Mouse (Mus musculus): ENCODE data around the gene Gm20388.
"Not testable (repeated sequence)": the region's sequence is repeated elsewhere in the genome, so short reads cannot be mapped to it uniquely, and the experiment has no call there.

The Gm20388 gene

GRCm38 (mm10) chr8:121126694-121127093, 1216.1 kb downstream of the Gm20388 start:
- DNase-seq (ENCODE audit: low spot score): no peak

- no peak for DNase-seq (ENCODE audit: low spot score)
Observed at GRCm38 (mm10) chr8:121127291-121127701, 1216.7 kb downstream of the Gm20388 start.

DNA sequence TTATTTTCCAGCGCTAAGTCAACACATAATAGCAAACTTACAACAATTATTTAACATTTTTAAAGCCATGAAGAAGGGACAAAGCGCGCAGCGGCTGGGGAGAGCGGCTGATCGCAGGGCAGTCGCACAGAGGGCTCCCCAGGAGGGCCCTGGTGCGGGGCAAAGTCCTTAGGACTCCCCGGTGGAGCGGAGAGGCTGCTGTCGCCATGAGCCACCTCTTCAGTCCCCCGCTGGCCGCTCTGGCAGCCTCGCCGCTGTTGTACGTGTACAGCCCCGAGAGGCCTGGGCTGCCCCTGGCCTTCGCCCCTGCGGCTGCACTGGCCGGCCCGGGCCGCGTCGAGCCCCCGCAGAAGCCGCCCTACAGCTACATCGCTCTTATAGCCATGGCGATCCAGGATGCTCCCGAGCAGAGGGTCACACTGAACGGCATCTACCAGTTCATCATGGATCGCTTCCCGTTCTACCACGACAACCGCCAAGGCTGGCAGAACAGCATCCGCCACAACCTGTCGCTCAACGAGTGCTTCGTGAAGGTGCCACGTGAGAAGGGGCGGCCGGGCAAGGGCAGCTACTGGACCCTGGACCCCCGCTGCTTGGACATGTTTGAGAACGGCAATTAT, 1217.2 kb downstream of the Gm20388 start, which contains the start of gene Foxl1:
TSS of gene Foxl1 (plus strand) at position 185 of the 620 bp plus-strand sequence.
- DNase-seq (ENCODE audit: low spot score): no peak

DNA sequence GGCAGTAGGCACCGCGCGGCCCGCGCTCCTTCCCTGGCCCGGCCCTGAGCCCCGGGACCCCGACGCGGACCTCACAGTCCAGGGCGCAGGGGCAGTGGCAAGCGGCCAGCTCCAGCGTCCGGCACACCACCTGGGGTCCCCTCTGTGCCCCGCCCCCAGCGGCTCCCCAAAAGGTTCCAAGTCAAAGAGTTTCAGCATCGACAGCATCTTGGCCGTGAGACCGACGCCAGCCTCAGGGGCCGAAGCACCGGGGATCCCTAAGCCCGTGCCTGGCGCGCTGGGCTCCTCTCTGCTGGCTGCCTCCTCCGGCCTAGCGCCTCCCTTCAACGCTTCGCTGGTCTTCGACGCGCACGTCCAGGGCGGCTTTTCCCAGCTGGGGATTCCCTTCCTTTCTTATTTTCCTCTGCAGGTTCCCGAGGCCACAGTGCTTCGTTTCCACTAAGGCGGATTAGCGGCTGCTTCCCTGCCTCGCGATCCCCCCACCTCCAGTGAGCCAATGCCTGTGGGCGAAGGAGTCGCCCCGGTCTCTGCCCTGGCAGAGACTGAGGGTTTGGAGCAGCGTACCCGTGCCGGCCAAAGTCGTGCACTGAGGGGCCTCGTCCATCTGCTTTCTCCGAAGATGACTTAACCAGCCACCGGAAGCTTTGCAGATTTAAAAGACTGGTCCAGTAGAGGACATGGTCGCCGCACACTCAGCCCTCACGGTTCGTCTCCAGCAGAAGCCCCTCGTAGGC, 1218.1 kb downstream of the Gm20388 start:
- no peak for DNase-seq (ENCODE audit: low spot score)

- DNase-seq (ENCODE audit: low spot score): no peak
Observed at GRCm38 (mm10) chr8:121129265-121129940, 1218.8 kb downstream of the Gm20388 start.

GRCm38 (mm10) chr8:121130522-121130921, 1219.9 kb downstream of the Gm20388 start:
- no peak for DNase-seq (ENCODE audit: low spot score)

DNA sequence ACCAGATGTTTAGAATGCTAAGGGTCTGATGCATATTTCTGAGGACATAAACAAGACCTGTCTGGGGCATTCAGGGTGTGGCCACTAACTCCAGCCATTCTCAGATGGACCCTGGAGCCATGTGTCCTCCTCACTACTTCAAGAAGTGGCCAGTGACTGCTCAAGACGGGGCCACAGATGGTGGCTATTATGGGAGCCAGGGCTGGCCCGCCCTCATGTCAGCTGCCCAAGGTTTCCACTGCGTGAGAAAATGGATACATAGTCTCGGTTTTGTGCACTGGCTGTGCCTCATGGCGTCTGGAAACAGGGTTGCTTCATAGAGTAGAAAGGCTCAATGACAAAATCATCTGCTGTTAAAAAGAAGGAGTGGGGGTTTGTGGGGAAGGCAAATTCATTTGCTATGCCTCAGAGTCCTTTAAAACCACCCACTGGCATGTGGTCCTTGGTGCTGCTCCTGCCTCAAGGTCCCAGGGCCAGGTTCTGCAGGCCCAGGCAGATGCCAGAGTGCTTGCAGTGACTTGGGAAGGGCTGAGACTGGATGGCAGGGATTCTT, 1222.4 kb downstream of the Gm20388 start:
- no peak for DNase-seq (ENCODE audit: low spot score)

DNA sequence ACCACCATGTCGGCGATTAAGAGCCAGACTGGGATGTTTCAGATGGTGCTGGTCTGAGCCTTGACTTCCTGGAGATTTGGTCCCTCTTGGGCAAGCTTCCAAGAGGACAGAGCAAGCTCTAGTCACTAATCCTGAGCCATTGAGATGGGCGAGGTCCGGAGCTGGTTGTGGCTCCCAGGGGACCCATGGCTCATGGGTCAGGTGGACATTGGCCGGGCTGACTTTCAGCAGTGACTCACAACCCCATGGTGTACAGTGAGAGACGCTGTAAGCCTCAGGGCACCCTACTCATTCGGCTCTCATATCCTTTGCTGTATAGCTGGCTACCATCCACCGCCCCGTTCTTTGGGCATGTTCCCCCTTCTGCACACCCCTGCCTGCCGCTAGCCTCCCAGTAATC, 1223.5 kb downstream of the Gm20388 start:
- no peak for DNase-seq (ENCODE audit: low spot score)

DNA sequence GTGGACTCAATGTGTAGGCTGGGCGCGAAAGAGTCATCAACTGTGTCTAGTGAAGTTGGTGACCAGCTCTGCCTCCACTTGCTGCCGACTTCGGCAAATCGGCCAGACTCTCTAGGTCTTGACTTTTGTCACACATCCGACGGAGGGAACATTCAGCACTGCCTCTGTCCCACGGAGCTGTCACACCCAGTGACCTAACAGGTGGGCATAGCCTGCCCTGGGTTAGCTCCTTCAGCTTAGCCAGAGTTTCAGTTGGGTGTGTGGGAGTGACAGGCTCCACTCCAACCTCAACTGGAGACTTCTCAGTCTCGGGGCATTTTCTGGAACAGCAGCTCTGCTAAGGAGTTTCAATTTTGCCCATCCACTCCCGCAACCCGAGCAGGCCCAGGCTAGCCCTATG, 1223.9 kb downstream of the Gm20388 start:
- no peak for DNase-seq (ENCODE audit: low spot score)

DNA sequence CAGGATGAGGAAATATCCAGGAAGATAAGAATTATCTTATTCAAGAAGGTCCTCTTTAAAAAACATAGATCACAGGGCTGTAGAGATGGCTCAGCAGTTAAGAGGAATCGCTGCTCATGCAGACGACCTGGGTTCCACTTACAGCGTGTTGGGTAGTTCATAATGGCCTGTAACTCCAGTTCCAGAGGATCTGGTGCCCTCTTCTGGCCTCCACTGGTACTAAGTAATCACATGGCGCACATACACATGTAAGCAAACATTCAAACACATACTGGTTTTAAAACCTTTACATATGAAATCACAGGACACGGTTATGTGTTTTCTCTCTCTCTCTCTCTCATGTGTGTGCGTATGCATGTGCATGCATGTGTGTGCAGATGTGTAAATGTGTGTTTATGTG, 1226.2 kb downstream of the Gm20388 start:
- DNase-seq (ENCODE audit: low spot score): no peak

DNA sequence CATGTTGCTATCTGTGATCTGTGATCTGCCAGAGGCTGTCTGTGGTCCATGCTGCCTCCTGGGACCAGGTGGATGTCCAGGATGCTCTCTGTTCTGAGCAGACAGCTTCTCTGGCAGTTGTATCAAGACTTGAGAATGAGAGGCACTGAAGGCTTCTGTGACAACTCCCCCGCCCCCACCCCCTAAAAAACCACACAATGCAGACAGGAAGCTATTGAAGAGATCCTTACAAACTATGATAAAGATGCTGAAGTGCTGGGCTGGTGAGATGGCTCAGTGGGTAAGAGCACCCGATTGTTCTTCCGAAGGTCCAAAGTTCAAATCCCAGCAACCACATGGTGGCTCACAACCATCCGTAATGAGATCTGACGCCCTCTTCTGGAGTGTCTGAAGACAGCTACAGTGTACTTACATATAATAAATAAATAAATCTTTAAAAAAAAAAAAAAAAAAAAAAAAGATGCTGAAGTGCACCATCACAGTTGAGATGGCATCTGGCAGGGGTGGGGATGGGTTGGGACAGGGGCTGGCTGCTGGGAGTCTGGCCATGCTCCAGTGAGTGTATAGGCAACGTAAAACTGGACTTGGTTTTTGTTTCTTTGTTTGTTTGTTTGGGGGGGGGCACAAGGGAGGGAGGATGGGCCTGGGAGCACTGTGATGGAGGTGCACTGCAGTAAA, 1235.0 kb downstream of the Gm20388 start:
- DNase-seq (ENCODE audit: low spot score): not testable (repeated sequence)

- no peak for DNase-seq (ENCODE audit: low spot score)
Observed at GRCm38 (mm10) chr8:121148573-121149083, 1238.0 kb downstream of the Gm20388 start.

DNA sequence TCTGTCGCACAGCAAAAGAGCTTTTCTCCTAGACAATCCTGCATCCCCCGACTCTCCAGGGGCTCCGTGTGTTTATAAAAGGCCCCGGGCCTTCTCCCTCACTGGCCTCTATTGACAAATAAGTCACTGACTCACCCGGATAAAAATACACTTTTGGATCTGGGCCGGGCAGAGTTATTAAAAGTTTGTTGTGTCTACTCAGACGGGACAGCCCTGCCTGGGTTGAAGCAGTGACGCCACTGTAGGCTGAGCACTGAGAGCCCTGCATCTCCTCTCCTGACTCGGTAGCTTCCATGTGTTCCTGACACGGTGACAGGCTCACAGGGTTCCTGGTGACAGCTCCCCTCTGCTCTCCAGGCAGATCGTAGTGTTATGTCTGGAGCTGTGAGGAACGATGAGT, 1241.8 kb downstream of the Gm20388 start:
- DNase-seq (ENCODE audit: low spot score): no peak

DNA sequence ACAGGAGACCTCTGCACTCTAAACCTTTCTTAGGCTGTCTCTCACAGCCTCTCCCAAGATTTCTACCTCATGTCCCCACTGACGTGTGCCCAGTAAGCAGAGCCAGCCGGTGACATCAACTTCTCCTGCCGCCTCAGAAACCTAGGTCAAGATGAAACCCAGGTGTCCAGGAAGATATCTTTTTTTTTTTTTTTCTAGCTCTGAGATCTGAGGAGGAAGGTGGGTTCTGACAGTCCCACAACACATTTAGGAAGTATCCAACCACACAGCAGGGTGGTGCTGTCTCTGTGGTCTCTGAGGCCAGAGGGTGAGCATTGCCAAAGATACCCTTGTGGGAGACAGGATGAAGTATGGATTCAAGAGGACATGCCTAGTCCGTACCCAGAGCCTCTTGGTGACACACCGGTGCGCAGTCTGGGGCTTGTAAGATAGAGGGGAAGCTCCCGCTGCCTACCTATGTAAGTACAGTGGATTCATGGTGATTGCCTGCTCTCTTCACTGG, 1246.4 kb downstream of the Gm20388 start:
- no peak for DNase-seq (ENCODE audit: low spot score)

DNA sequence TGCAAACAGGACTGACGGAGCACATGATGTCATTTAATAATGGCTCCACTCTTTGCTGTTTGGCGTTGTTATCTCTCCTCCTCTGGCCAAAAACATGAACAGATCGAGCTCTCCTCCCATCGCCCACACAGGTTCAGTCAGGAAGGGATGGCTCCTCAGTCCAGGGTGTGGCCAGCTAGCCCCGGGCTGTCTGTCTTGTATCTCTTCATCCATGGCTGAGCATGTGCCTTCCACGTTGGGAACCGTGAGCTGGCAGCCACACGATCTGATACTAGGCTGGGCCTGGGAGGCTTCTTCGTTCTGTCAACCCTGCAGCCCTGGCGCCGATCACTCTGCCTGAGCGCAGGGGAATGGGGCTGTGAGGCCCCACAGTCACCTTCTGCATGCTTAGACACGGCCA, 1248.2 kb downstream of the Gm20388 start:
- DNase-seq (ENCODE audit: low spot score): no peak

DNA sequence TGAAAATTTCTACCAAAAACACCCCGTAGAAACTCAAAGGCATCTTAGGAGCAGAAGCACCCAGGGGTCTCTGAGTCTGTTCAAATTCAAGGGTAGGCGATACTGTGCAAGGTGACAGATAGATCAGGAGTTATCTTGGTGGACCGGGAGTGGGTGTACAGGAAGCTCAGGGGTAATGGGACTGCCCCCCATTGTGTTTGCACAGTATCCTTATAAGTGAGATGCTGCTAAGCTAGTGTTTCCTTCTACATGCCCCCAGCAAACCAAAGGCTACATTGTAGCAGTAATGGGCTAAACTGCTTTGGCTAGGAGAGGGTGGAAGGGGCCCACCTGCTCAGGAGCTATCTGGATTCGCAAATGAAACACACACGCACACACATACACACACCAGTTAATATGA, 1250.8 kb downstream of the Gm20388 start:
- DNase-seq (ENCODE audit: low spot score): no peak

DNA sequence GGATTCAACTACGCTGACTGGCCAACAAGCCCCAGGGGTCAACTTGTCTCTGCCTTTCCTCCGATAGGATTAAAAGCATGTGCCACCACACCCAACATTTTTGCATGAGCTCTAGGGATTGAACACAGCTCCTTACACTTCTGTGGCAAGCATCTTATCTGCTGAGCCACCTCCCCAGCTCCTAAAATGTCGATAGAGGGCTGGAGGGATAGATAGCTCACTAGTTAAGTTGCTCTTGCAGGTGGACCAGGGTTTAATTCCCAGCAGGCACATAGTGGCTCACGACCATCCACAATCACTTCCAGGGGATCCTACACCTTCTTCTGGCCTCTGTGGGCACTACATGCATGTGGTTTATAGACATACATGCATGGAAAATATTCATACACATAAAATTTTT, 1251.8 kb downstream of the Gm20388 start:
- DNase-seq (ENCODE audit: low spot score): no peak

DNA sequence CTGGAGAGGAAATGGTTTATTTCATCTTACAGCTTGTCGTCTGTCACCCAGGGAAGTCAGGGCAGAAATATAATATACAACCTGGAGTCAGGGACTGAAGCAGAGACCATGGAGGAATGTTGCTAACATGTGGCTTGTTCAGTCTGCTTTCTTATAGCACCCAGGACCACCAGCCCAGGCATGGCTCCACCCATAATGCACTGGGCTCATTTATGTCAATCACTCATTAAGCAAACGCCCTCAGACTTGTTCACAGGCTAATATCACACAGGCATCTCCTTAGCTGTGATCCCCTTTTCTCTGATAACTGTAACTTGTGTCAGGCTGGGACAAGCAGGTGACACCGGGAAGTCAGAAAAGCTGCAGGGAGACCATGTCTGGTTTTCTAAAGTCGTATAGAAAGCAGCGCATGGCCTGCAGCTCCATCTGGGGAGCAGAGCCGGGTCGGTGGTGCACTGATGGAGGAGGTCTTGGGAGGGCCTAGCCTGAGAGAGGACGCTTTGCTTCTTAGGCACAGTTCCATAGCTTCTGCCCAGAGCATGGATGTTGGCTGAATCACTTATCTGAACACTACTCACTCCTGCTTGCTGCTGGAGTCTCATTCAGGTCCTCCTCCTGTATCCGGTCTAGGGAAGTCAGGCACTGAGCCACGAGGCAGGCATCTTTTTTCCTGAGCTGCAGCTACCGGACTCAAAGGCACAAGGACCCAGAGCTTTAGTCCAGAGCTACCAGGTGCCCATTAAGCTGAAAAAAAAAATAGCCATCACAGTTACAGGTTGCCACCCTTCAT, 1252.5 kb downstream of the Gm20388 start:
- DNase-seq (ENCODE audit: low spot score): no peak

DNA sequence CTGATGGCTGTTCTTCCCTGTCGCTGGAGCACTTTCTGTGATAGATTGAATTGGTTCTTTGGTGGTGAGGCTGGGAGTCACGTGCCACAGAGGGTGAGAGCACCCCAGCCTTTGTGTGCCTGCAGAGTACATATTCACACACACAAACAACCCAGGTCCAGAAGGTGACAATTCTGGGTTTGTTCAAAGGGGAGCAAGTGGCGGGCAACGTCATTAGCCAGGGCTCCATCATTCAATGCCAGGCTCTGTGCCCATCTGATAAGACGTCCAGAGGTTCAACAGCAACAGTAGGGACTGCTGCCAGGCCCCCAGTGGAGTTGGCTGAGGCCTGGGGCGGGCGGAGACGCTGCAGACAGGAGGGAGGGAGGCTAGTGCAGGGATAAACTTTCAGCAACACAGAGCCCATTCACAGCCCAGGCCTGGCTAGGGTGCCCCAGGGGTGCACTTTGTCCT, 1253.4 kb downstream of the Gm20388 start:
- DNase-seq (ENCODE audit: low spot score): no peak

DNA sequence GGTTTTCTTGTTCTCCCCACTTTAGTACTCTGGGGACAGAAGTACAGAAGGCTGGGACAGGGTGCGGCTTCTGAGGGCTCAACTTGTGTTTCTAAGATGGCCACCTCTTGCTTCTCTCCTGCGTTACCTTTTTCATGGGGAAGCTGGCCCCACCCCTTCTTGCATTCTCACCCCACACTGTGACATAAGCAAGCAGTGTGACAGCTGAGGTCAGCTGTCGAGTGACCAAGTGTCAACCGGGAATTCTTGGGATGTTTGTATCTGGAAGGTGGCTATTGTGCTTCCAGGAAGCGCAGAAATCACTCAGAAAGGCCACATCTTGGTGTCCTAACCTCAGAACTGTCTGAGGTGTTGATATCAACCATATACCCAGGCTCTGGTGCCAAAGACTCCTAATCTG, 1257.4 kb downstream of the Gm20388 start:
- DNase-seq (ENCODE audit: low spot score): no peak

- DNase-seq (ENCODE audit: low spot score): no peak
Observed at GRCm38 (mm10) chr8:121170116-121170515, 1259.5 kb downstream of the Gm20388 start.

Data from T-cell, adult 2 months (primary cell).